Mouse (Mus musculus): Measurements from ENCODE around the gene Osbpl10.

GRCm38 (mm10) chr9:115005446-115005845, 27.1 kb downstream of the Osbpl10 start:
- TF ChIP-seq CTCF (IDR thresholded peaks at IDR 0.05; ENCODE audit: control insufficient read depth, insufficient read depth, low read length) (no peak), POLR2A (IDR thresholded peaks at IDR 0.05; ENCODE audit: borderline replicate concordance, control insufficient read depth, low read depth, low read length) (no peak)

Measured in bone marrow, adult 2 months (tissue).